Mouse (Mus musculus) urinary bladder, postnatal 36 days (tissue): ENCODE data around the gene Ccdc84.
A peak's percentile ranks its signal among the peaks of the same experiment; 100 is the strongest.
"Not testable (repeated sequence)": the region's sequence is repeated elsewhere in the genome, so short reads cannot be mapped to it uniquely, and the experiment has no call there.

Experiments
- DNase-seq, 2 experiments: peaks; one replicate each; pipeline ENCODE4 v3.0.0; 2022; ENCODE audit warnings: low spot score in 2 of 2, mixed read lengths in 1 of 2

The Ccdc84 gene

DNA sequence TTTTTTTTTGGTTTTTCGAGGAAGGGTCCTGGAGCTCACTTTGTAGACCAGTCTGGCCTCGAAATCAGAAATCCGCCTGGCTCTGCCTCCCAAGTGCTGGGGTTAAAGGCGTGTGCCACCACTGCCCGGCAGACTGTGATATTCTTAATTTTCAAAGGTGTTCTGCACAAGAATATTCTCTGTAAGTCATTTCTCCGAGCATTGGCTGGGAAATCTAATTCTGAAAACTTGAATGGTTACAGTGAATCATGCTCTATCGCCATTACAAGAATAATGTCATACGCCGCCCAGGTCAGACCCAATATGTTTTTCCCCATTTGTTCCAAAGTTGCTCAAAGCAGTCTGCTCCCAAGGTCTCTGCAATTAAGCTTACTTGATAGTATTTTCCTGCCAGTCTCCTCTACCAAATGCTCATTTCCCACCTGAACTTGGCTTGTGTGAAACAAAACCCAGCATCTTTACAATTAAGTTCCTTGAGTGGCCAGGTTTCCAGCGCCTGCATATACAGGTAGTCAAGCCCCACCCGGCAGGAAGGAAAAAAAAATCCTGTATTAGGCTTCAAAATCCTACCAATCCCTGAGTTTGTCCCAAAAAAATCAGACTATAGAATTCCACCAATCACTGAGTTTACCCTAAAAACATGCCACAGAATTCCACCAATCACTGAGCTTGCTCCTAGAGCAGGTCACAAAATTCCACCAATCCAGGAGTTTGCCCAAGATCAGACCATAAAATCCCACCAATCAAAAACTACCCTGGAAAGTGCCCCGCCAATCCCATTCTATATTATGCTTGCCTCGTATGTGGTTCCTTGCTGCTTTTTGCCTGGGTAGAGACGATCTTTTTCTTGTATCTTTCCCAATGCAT is at the start of gene Ccdc84:
Gene Ccdc84 (minus strand): TSS at position 51 of the 867 bp plus-strand sequence.
- no peak for DNase-seq

DNA sequence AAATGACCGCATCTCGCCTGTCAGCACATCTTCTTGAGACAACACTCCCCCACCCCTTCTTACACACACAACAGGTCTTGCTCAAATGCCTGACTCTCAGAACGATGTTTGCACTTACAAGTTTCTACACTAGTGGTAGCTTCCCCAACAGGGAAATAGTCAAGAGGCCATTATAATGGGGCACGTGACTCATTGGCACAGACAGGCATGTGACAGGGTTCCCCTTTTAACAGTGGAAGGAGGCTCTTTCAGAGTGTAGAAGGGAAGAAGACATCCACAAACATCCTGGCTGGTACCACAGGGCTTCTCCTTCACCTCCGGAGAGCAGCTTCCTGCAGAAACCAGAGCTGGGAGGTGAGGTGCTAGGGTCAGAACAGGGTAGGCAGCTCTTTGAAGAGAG is 43.6 kb upstream of the Ccdc84 start:
- no peak for DNase-seq

DNA sequence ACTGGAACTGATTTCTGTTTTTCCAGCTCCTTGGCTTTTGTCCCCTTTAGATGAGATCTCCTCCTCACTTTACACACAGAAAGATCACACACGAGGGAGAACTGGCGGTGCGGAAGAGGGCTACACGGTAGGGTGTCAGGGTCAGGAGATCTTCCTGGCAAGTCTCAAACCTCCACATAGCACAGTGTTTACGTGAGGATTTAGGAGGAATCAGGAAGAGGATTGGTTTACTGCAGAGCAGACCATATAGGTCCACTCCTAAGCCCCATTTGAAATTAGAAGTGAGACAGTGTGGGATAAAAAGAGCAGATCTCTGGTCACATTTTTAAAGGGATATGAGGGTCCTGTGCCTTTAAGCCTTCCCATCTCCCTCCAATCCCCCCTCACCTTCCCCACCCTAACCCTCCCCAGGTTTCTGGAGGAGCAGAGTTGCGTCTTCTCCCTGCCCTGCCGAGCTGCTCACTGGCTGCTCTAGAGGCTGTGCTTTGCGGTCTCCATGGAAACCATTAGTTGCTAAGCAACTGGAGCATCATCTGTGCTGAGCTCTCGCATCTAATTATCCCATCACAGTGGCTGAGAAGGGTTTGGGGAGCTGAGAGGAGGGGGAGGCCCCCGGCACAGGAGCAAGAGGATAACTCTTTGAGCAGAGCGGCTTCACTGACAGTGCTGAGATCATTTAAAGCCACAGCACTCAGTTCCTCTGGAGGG is 38.8 kb upstream of the Ccdc84 start:
- DNase-seq = no peak

DNA sequence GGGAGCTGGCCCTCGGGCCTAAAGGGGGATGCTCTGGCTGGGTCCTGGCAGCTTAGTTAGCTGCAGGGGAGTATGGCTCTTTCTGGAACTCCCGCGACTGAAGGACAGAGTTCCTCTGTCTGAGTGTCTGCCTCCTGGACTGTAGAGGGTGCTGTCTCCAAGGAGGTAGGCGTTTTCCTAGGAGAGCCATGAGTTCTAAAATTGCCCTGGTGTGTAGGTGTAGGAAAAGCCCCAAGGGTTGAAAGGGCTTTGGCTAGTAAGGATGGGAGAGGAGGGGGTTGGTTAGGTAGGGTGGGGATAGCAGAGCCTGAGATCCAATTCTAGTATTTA is 36.5 kb upstream of the Ccdc84 start, which contains the start of gene Upk2:
Gene Upk2 (minus strand): TSS at position 86 of the 330 bp plus-strand sequence.
- no peak for DNase-seq

DNA sequence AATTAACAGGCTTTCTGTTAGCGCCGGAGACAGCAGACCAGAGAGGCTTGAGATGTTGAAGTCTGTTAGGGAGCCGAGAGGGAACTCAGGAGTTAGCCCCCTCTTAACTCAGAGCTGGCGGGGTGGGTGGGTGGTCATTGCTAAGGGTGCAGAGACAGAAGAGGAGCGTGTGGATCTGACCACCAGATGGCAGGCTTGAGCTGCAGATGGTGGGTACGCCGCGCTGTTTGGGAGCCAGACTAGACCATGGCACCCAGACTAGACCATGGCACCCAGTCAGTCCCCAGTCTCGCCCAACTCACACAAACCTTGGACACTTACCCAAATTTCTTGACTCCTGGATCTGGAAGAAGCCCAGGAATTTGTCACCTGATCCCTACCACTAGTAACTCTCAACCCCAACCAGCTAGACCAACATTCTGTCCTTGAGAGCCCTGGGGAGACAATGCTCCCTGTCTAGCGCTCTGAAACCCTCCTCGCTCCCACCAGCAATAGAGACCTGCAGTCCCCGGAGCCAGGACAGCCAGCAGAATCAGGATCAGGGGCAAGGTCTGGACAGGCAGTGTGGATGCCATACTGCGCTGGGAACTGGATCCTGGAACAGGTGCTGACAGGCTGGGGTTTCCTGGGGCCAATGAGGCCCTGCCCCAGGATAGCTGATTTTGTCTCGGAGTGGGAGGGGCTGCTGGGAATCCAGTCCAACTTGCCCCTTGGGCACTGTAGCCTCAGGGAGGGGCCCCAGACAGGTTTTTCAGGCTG is 35.9 kb upstream of the Ccdc84 start:
- DNase-seq = peak; percentile 82 to 83

DNA sequence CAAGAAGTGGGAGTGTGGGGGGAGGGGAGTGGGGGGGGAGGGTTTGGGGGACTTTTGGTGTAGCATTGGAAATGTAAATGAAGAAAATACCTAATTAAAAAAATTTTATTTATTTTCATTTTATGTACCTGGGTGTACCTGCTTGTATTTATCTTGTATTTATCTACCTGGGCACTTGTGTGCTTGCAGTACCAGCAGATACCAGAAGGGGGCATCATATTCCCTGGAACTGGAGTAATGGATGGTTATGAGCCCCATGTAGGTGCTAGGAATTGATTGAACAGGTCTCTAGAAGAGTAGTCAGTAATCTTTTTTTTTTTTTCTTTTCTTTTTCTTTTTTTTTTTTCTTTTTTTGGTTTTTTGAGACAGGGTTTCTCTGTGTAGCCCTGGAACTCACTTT is 32.0 kb upstream of the Ccdc84 start:
- no peak for DNase-seq

DNA sequence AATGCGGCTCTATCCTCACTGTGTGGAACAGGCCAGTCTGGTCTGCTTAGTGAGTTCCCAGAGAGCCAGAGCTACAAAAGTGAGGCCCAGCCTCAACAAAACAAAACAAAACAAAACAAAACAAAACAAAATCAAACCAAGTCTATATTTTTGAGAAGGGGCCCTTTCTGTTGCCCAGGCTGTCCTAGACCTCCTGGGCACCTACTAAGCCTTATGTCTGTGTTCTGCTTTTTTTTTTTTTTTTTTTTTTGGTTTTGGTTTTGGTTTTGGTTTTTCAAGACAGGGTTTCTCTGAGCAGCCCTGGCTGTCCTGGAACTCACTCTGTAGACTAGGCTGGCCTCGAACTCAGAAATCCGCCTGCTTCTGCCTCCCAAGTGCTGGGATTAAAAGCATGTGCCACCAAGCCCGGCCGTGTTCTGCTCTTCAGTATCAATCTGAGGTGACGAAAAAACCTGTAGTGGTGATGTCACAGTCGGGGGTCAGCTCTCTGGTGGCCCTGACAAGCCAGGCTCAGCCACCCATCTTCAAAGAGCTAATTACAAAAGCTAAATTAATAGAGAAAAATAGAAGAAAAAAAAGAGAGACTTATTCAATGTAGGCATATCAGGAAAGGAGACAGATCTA is 26.1 kb upstream of the Ccdc84 start:
- DNase-seq = not testable (repeated sequence)

DNA sequence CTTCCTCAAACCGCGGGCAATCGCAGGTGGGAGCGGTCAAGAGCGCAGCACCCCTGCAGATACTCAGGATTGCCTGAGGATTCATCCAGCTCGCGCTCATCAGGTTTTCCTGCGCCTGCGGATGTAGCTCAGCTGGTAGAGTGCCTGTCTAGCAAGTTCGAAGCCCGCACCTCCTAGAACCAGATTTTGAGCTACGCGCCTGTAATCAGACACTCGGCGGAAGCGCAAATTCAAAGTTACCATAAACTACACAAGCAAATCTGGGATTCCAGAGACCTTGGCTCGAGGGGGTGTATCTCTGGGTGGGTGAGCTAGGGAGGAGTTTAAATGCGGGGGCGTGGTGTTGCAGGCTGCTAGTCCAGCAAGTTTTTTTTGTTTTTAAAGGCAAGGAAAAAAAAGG is 22.6 kb upstream of the Ccdc84 start, which contains the start of gene Foxr1:
Gene Foxr1 (minus strand): TSS at position 176 of the 400 bp plus-strand sequence.
- no peak for DNase-seq

DNA sequence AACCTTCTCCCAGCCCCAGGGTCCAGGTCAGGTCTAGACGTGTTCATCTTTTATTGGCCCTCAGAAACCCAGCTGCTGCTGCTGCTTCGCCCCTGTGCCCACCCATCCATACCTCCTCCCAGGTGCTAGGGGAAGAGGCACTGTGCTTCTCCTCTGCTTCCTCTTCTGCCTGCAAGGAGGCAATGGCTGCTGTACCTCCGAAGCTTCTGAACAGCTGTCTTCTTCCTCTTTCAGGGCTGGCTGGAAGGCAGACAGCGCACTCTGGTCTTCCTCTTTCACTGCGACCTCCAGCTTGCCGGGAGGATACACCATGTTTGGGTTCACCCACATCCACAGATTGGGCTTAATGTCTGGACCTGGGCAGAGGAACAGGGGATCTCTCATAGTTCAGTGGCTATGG is 17.4 kb upstream of the Ccdc84 start:
- no peak for DNase-seq

DNA sequence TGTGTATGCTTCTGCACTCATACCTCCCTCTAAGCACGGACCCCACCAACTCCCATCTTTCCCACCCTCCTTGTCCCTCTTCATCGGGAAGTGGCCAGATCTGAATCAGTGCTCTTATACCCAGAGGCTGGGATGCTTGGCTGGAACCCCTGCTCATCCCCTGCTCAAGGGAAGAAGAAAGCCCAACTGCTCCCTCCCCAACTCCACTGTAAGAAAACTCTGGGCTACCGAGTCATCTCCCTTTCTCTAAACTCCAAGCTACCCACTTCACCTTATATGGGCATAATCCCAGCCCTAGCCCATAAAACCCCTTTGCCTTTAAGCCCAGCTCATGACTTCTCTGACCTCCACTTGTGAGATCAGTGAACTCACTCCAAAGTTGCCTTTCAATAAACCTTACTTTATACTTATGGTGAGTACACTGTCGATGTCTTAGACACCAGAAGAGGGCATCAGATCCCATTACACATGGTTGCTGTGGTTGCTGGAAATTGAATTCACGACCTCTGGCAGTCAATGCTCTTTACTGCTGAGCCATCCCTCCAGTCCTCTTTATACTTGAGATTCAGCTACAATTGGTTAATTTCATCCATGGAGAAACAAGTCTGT is 14.3 kb upstream of the Ccdc84 start:
- DNase-seq = no peak

DNA sequence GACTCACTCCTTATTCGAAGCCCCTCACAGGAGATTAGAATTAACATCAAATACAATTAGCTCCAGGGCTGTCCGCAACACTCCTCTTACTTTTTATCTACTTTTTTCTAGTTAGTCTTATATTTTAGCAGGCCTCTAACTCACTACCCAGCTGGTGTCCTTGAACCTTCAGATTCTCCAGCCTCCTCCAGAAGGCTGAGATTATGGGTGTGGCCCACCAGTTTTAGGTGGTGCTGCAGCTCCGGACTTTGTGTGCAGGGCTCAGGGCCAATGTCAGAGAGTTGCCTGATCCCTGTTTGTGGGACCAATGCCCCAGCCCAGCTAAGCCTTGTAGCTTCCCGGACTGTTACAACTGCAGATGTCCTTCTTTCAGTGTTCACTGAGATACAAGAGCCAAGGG is 5.2 kb upstream of the Ccdc84 start:
- no peak for DNase-seq

DNA sequence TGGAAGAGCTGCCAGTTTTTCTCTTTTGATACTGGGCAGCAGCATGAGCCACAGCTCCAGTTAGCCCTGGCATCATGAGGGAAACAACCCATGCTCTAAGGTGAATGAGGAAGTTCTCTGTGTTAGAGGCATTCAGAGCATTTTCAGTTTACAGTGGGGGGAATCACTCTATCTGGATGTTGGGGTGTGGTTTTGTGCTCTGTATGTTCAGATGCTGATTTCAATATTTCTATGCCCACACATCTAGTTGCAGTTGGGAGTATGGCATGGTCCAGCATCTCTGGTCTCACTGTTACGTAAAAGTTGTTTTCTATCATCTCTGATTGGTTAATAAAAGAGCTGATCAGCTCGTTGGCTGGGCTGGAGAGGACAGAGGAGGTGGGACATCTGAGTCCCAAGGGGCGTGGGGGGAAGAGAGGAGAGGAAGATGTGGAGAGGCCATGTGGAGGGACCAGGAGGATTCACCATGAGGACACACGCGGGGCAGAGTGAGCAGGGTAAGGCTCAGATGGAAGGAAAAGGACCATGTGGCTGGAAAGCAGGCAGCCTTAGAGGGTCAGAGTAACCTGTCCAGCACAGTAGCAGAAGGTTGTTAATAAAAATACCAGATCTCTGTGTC is 2.0 kb upstream of the Ccdc84 start:
- DNase-seq = no peak

DNA sequence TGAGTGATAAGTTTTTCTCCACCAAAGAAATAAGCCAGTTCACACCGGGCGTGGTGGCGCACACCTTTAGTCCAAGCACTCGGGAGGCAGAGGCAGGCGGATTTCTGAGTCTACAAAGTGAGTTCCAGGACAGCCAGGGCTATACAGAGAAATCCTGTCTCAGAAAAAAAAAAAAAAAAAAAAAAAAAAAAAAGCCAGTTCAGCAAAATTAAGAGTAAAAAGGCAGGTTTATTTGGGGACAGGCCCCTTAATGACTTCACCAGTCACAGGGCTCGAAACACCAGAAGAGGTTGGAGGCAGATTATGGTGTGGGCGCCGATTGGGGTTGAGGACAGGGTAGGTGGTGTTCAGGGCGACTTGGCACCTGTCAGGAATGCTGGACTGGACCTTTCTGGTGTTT is 1.4 kb upstream of the Ccdc84 start:
- DNase-seq = not testable (repeated sequence)

DNA sequence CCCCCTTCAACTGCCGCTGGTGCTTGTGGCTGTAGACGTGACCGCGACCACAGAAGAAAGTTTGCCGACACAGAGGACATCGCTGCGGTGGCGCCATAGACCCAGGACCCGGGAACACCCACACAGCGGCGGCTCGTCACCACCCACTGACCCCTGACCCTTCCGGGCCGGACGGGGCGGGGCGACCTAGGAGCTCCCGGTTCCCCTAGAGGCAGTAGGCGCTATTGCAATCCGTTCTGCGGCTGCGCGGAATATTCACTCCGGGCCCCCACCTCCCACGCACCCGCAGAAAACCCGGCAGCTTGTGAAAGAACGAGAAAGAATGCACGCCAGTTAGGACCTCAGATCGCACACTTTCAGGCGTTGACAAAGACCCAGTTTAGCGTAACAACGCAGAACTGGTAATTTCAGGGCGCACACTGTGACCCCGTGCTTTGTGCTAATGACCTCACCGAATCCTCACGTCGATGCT is 441 bp downstream of the Ccdc84 start:
- DNase-seq = peak; percentile 90 to 95

DNA sequence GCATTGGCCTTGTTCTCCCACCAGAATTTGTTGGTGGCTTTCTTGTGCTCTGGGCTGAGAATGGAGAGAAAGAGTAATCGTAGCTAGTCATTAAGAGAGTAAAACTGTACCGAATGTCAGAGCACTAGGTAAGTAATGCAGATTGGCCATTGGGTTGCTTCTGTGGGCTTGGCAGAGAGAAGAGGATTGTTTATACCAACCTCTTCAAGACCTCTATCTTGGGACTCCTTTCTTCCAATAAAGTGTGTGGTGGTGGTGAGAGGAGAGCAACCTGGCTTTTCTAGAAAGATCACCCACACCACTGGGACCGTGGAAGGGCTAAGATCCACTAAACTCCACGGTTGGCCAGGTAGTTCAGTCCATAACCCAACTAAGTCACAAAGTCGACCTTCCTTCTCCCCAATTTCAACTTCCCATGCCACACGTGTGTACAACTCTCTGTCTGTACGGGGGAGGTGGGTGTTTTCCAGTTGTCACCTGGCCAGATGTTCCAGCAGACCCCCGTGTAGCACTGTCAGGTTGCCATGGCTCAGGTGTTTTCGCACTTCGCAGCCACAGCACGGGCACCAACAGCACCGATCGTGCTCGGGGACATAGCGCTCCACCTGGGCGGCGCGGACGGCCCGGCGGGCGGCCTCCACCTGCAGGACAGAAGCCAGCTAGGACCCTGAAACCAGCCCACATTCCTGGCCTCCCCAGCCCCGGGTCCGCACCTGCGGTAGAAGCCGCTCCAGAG is 1.0 kb downstream of the Ccdc84 start:
- no peak for DNase-seq

DNA sequence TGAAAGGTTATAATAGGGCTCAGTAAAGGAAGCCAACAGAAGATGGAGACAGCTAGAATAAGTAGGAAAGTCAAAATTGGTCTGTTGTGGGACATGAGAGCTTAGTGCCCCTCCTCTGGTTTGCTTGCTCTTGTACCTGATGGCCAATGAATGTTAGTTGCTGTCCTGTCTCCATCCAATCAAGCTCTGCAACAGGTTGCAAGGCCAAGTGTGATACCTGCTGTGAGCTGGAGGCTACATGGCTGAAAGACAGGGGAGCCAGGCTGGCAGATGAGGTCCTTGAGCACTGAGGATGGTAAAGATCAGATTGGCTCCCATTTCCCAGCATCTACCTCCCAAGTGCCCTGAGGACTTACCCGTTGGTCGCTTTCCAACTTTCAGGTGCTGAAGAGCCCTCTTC is 5.6 kb downstream of the Ccdc84 start:
- no peak for DNase-seq

DNA sequence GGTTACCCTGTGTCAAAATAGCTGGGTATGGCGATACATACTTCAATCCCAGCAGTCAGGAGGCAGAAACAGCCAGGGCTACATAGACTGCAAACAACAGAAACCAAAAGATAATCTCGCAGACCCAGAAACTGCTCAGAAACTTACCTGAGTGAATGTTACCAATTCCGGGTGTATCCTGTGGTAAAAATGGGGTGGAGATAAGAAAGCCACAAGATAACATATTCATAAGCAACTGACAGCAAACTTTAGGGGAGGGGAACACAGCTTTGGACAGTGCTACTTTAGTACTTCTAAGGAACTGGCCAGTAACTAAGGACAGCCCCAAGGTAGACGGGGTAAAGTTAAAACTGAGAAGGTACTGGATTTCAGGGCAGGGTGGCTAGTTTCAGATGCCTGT is 6.1 kb downstream of the Ccdc84 start:
- DNase-seq = no peak

DNA sequence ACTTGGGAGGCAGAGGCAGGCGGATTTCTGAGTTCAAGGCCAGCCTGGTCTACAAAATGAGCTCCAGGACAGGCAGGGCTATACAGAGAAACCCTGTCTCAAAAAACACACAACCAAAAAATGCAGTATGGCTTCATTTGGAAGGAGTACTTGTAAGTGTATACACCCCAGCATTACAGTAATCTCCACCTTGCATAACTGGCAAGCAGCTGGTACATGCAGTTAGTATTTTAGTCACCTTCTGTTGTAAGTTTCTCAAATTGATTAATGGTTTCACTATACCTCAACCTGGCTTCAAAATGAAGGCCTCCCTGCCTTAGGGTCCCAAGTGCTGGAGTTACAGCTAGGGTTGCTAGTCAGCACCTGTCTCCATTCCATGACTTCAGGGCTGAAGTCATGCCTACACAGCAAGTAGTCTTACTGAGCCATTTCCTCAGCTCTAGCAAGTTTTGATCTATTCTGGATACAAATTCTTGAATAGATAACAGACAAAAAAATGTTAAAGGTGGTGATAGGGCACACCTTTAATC is 6.7 kb downstream of the Ccdc84 start:
- no peak for DNase-seq

DNA sequence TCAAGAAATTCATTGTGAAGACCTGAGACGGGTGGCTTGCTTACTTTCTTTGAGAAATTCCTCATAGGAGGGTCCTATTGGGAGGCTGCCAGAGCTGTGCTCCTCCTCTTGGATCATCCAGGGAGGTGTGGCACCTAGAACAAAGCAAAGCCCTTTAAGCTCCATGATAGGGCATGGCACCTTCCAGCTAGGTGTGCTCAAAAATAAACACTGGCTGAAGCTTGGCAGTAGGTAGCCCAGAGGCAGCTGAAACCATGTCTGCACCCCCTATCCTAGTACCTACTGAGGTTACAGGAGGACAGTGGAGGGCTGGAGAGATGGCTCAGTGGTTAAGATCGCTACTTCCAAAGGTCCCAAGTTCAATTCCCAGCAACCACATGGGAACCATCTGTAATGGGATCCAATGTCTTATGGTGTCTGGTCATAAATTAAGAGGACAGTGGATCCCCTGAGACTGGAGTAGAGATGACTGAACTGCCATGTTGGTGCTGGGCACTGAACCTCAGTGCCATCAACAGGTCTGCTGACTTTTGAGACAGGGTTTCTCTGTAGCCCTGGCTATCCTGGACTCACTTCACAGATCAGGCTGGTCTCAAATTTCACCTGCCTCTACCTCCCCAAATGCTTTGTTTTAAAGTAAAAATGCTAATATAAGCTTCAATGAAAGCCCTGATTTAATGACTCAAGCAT is 7.6 kb downstream of the Ccdc84 start:
- DNase-seq = no peak
